Mouse (Mus musculus): Measurements from ENCODE around the gene Poldip3.
"Not testable (repeated sequence)": the region's sequence is repeated elsewhere in the genome, so short reads cannot be mapped to it uniquely, and the experiment has no call there.

Gene Poldip3

GRCm38 (mm10) chr15:83164971-83165471 is 15.8 kb upstream of the Poldip3 start:
- DNase-seq, result peak; percentile 68

- DNase-seq, result peak; percentile 44
Observed at GRCm38 (mm10) chr15:83162818-83163485, 13.8 kb upstream of the Poldip3 start.

- no peak for DNase-seq
Observed at GRCm38 (mm10) chr15:83162001-83162400, 12.8 kb upstream of the Poldip3 start.

GRCm38 (mm10) chr15:83161062-83161748 is 12.0 kb upstream of the Poldip3 start:
- DNase-seq, result no peak

- no peak for DNase-seq
Observed at GRCm38 (mm10) chr15:83160561-83160960, 11.4 kb upstream of the Poldip3 start.

- no peak for DNase-seq
Observed at GRCm38 (mm10) chr15:83159823-83160222, 10.6 kb upstream of the Poldip3 start.

- no peak for DNase-seq
Observed at GRCm38 (mm10) chr15:83158587-83159160, 9.5 kb upstream of the Poldip3 start.

- DNase-seq, result no peak
Observed at GRCm38 (mm10) chr15:83157667-83158064, 8.5 kb upstream of the Poldip3 start.

- peak; percentile 72 for DNase-seq
Observed at GRCm38 (mm10) chr15:83156929-83157666, 7.9 kb upstream of the Poldip3 start.

- DNase-seq, result no peak
Observed at GRCm38 (mm10) chr15:83155672-83156419, 6.7 kb upstream of the Poldip3 start.

GRCm38 (mm10) chr15:83154309-83154708 is 5.1 kb upstream of the Poldip3 start:
- no peak for DNase-seq

- DNase-seq, result no peak
Observed at GRCm38 (mm10) chr15:83150694-83151093, 1.5 kb upstream of the Poldip3 start.

- no peak for DNase-seq
Observed at GRCm38 (mm10) chr15:83150073-83150442, 874 bp upstream of the Poldip3 start.

- peak; percentile 87 for DNase-seq
Observed at GRCm38 (mm10) chr15:83148801-83149195, 386 bp downstream of the Poldip3 start.

- peak; percentile 33 for DNase-seq
Observed at GRCm38 (mm10) chr15:83148395-83148794, 789 bp downstream of the Poldip3 start.

- no peak for DNase-seq
Observed at GRCm38 (mm10) chr15:83145541-83145940, 3.6 kb downstream of the Poldip3 start.

GRCm38 (mm10) chr15:83142861-83143260 is 6.3 kb downstream of the Poldip3 start:
- no peak for DNase-seq

- DNase-seq, result no peak
Observed at GRCm38 (mm10) chr15:83135654-83136053, 13.5 kb downstream of the Poldip3 start.

- no peak for DNase-seq
Observed at GRCm38 (mm10) chr15:83134671-83135070, 14.5 kb downstream of the Poldip3 start.

GRCm38 (mm10) chr15:83129530-83130231 is 19.5 kb downstream of the Poldip3 start:
- DNase-seq, result no peak

GRCm38 (mm10) chr15:83127037-83127436 is 22.1 kb downstream of the Poldip3 start:
- DNase-seq, result not testable (repeated sequence)

- DNase-seq, result no peak
Observed at GRCm38 (mm10) chr15:83126582-83126981, 22.6 kb downstream of the Poldip3 start.

Measured in liver (tissue).